Mouse (Mus musculus) heart, adult 18-20 months (tissue): ENCODE results near the gene Cxcl10. TPM values are rescaled to one million over a fixed set of nuclear protein-coding genes. Genes with fewer than 3 reads are reported as not detected.
A peak's percentile ranks its signal among the peaks of the same experiment; 100 is the strongest.

Source experiments
- DNase-seq, 2 experiments: peaks; one replicate each; pipeline ENCODE4 v3.0.0; 2021 to 2022; ENCODE audit warnings: mixed read lengths in 1 of 2
- long read RNA-seq, 2 experiments: library from polyadenylated mRNA; stranded (forward); transcript quantifications; one replicate each; pipeline ENCODE4 v2.0.0; 2021
- total RNA-seq, 2 experiments: library from RNA; stranded (reverse); gene quantifications; 2 replicates each; pipeline ENCODE4 v1.2.3; 2021

The Cxcl10 gene
- under 1 TPM in 1 of 2 experiments, not detected in 1; 0.25 TPM for total RNA-seq
- long read RNA-seq, experiment 1: 0 reads
- long read RNA-seq, experiment 2: 0 reads

DNA sequence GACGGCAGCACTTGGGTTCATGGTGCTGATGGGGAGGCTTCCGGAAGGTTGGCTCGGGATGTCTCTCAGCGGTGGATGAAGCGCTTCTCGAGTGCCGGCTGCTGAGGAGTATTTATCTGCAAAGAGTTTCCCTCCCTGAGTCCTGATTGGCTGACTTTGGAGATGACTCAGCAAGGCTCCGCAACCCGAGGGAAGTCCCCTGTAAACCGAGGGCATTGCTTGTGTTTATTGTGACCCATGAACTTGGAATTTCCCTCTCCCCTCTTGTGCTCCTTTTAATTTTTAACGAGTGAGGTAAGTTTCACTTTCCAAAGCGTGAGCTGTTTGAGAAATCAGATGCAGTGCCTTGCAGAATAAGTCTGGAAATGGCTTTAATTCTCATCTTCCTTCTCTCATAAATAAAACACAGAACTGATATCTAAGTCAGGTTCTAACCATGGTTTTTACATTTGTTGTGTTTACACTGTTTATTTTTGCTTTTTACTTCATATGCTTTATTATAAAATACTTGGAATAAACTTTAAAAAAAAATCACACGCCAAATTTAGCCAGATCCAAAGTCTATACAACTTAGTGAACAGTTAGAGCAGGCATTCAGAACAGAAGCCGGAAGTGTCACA, at the start of gene Cxcl10:
Gene Cxcl10 (minus strand): TSS at position 96 of the 620 bp plus-strand sequence.
- DNase-seq: peak; percentile 75 to 79

- DNase-seq: peak; percentile 84 to 92
These were observed 49.5 kb upstream of the Cxcl10 start for GRCm38 (mm10) chr5:92398153-92398552.

DNA sequence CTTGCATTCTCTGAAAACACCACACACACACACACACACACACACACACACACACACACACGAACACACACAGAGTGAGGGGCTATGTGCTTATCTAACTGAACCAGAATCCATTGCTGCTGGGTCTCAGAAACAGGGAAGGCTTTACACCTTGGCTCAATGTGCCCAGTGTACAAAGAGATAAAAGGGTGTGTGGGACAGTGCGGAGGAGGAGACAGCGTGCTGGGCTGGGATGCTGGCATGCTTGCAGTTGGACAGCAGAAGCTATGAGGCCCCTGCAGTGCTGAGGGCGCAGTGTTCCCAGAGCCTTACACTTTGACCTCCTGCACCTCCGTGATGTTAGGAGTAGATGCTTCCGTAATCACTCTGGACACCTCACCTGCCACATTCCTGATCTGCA, 47.8 kb upstream of the Cxcl10 start:
- DNase-seq: no peak

DNA sequence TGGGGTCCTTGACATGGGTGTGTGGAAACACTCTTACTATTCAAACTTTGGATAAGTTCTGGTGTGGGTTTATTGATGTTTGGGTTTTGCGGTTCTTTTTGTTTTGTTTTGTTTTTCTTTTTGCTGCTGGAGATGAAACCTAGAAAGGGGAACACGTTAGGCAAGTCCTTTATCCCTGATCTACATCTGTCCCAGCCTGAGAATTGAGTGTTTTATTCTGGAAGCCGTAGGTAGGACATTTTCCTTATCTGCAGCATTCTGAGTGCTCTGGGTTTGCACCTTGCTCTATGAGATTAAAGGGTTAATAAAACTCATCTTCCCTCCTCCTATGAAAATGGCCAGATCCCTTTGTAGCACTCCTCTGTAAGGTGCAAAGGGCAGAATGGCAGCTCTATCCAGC, 47.1 kb upstream of the Cxcl10 start:
- DNase-seq: no peak

- DNase-seq: no peak
These were observed 45.2 kb upstream of the Cxcl10 start for GRCm38 (mm10) chr5:92393863-92394262.

DNA sequence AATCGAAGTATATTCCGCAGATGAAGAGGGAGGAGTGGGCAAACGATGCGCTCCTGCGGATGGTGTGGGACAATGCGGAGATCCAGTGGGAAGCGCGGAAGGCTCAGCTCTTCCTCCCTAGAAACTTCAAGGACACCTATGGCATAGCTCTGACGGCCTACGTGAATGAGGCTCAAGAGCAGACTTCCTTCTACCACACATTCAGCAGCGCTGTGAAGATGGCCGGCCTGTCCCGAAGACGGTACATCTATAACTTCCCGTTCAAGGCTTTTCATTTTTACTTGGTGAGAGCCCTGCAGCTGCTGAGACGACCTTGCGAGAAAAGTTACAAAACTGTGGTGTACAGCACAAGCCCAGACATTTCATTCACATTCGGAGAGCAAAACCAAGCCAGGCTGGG, 43.9 kb upstream of the Cxcl10 start:
- DNase-seq: no peak

GRCm38 (mm10) chr5:92390615-92391014, 41.9 kb upstream of the Cxcl10 start:
- DNase-seq: peak; percentile 71 to 83

DNA sequence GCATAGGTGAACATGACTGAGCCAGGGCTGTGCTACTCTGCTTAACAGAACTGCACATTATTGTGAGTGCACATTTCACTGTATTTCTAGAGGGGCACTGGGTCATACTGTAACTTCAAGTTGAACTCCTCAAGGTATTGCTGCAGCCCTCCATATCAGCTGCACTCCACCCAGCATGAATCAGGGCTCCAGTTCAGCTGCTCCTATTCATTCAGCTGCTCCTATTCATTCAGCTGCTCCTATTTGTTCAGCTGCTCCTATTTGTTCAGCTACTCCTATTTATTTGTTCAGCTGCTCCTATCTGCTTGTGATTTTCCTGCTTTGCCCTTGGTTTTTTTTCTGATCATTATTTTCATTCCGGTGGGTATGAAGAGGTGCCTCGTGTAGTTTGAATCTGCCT, 41.3 kb upstream of the Cxcl10 start:
- DNase-seq: no peak

DNA sequence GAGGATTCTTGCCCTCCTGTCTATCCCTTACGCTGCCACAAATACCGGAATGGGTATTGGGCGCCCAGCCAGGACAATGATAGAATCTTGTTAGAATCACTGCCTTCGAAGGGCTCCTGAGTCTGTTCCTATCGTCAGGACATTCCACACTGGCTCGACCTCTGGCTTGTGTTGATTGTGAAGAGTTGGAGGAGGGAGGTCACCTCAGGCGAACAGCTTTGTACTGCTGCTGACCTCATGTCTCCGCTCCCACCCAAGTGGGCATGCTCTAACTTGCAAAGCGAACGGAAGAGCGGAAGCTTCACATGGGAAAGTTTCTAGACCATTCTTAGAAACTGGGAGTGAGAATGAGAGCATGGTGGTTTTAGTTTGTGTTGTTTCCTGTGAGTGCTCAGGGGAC, 38.7 kb upstream of the Cxcl10 start:
- DNase-seq: peak; percentile 84 to 86

GRCm38 (mm10) chr5:92386643-92387042, 38.0 kb upstream of the Cxcl10 start:
- peak; percentile 70 to 83 for DNase-seq

DNA sequence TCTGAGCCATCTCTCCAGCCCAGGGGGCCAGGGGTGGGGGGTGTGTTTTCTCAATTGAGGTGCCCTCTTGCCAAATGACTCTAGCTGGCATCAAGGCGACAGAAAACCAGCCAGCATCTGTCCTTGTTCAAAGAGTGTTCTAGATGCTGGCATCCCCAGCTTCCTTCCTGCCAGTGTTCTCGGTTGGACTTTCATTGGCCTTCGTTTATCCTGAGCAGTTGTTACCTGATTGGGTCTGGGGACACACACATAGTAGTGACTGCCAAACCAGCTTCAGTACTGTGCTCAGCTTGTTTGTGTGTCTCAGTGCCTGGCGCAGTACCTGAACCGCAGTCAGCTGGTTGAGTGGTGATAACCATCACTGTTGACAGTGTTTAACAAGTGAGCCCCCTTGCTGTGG, 37.4 kb upstream of the Cxcl10 start:
- peak in 1 of 2 experiments; percentile 60 for DNase-seq

- DNase-seq: no peak
These were observed 36.2 kb upstream of the Cxcl10 start for GRCm38 (mm10) chr5:92384855-92385254.

- DNase-seq: no peak
These were observed 35.1 kb upstream of the Cxcl10 start for GRCm38 (mm10) chr5:92383747-92384146.

- DNase-seq: no peak
These were observed 33.6 kb upstream of the Cxcl10 start for GRCm38 (mm10) chr5:92382349-92382679.

DNA sequence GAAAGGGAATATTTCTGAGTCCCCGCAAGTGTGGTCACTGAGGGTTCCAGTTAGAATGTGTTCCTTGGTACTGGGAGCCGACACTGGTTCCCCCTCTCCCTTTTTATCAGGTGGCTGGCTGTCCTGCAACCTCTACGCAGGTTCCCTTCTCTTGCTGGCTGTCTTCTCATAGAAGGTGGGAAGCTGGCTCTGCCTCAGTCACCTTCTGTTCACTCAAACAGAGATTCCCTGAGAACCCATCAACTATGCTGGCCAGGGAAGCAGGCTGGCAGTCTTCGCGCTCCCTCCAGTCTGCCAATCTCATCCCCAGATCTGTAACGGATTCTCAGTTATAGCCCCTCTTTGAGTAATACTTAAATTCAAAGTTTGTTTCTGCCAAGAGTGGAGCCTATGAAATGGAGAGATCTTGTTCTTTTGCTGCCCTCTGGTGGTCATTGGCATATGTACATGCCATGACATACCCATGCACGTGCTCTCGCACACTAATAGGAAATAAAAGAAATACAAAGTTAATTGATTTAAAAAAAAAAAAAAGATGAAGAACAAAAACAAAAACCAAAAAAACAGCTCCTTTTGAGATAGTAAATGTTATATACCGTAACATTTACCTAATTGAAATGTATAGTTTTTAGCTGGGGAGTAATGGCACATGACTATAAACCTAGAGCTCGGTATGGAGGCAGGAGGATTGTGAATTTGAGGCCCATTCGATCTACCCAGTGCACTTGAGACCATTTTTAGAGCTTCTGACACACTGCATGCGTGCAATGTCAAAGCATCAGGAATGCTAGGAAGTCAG, 33.1 kb upstream of the Cxcl10 start:
- DNase-seq: peak; percentile 83 to 91

DNA sequence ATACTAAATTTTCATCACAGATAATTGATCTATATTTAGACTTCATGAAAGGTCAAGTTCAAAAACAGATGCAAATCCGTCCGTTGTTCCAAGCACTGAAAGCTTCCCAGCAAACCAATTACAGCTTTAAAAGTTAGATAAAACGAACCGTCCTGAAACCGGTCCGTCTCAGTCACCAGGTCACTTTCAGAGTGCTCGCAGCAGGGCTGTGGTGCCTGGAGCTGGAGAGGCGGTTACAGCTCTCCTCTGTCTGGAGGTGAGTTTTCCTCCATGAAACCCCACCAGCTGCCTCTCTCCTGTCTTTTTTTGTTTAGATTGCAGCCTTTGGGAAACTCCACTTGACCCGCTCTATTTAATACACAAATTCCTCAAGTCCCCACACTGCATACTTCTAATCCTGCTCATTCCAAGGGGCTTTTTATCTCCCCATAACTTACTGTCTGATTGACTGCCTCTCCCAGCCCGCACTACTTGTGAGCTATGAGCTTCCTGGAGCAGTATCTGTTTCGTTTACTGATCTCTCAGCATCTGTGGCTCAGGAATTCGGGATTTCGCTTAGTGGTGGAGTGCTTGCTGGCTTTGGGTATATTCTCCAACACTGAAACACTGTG, 28.2 kb upstream of the Cxcl10 start:
- peak in 1 of 2 experiments; percentile 44 for DNase-seq

DNA sequence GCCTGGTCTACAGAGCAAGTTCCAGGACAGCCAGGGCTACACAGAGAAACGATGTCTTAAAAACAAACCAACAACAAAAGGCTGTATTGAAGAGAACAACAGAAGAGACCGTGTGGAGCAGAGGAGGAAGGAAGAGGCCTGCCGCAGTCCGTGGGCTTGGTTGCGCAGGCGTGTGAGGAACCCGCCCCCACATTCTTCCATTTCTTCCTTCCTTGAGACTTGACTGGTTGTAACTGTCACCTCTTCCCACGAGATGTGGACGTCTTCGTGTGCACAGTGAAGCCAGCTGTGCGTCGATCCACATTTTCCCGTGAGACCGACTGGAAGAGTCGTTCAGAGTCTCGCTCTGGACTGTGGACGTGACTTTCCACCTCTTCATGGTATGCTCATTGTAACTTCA, 26.7 kb upstream of the Cxcl10 start:
- DNase-seq: peak in 1 of 2 experiments; percentile 74

GRCm38 (mm10) chr5:92374721-92375142, 26.0 kb upstream of the Cxcl10 start:
- peak in 1 of 2 experiments; percentile 66 for DNase-seq

GRCm38 (mm10) chr5:92372605-92373004, 23.9 kb upstream of the Cxcl10 start:
- no peak for DNase-seq

- no peak for DNase-seq
These were observed 22.8 kb upstream of the Cxcl10 start for GRCm38 (mm10) chr5:92371361-92371976.

DNA sequence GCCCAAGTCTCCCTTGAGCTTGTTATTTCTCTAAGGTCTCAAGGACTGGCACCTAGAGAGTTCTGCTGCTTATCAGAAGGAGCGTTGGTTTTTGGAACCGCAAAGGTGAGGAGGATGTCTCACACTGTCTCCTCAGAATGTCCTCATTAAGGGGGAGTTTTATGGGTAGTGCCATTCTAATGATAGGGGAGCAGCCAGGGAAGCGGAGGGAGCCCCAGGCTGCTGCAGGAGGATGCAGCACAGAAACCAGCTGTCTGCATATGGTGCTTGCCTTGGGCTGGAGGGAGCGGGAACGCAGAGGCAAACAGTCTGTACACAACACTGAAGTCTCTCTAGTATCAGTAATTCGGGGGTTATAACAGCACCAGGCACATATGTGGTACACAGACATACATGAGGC, 22.2 kb upstream of the Cxcl10 start:
- DNase-seq: no peak

- no peak for DNase-seq
These were observed 21.7 kb upstream of the Cxcl10 start for GRCm38 (mm10) chr5:92370392-92370791.
